In the genomic region with DNA sequence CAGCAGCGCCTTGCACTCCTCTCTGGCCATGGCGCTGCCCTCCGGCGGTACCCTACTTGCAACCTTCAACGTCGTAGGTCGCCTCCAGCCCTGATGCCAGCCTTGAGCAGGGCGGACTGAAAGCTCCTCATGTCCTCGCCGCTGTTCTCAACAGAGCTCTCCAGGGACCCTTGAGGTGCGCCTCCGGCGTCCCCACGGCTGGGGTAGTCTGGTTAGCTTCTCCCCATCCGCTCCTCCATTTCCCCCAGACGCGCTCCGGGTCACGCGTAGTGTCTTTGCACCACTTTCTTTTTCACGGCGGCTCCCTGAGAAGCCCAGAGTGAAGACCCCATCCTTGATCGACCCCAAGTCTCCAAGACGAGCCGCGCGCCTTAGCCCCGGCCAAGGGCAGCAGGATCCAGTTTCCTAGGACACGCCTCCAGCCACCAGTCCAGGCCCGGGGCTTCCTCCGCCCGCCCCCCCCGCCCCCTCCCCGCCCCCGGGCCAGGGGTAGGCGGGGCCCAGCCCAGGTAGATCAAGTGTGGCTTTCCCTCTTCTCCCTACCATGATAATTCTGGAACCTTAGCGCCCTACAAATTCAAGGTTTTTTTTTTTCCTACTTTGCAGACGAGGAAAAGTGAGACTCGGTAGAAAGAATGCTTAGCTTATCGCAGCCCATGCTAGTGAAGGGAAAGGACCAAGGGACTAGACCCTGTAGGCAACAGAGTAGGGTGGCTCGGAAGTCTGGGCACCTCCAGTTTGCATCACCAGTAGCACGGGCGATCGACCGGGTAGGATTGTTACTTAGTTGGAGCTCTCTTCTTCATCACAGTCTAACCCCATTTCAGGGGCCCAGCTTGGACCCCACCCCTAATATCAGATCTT, we compare ENCODE assay signal across 8 mouse cellular contexts. TPM values are rescaled to one million over a fixed set of nuclear protein-coding genes. Genes with fewer than 3 reads are reported as not detected.
A peak's percentile ranks its signal among the peaks of the same experiment; 100 is the strongest.
DNase-seq lines count a peak whose midpoint lies in the region; ATAC-seq and TF ChIP-seq lines count a peak whose summit lies in the region.

A gene (minus strand): TSS at position 392 of the 864 bp plus-strand sequence.

- H3K4me3 ChIP-seq in lung, postnatal 0 days (ENCODE audit: low read depth, low read length): peak within 1 kb of the TSS; percentile 91

- TF ChIP-seq EP300 in lung, postnatal 0 days (IDR thresholded peaks at IDR 0.05): no peak

- H3K27me3 ChIP-seq in lung, postnatal 0 days (replicated peaks; ENCODE audit: insufficient read depth, low read length): peaks cover 19% of the 10 kb centered on the region

- H3K4me1 ChIP-seq in lung, postnatal 0 days (ENCODE audit: insufficient read depth, low read depth, low read length): peaks cover 8% of the 10 kb centered on the region; the same call in 1 of the 2 replicates

- no peaks in the 10 kb centered on the region for H3K36me3 ChIP-seq in lung, postnatal 0 days (ENCODE audit: insufficient read depth, low read length)

- peak; percentile 79 for ATAC-seq in lung, postnatal 0 days

- DNase-seq in gastrocnemius, adult 18-20 months (ENCODE audit: low spot score): peak; percentile 30
- DNase-seq in gastrocnemius, adult 8-10 months (ENCODE audit: low spot score in 2 of 2): no peak
- peak; percentile 86 for DNase-seq in embryo, embryonic 10 days (ENCODE audit: low spot score)
- peak; percentile 7 for DNase-seq in heart, adult 8-10 months (ENCODE audit: low spot score)
- peak; percentile 56 for DNase-seq in kidney, adult 9 months
- DNase-seq in lung, postnatal 0 days (ENCODE audit: low spot score): peak; percentile 77
- peak; percentile 16 for DNase-seq in ovary, postnatal 10 days (ENCODE audit: low spot score)
- peak; percentile 27 to 52 for DNase-seq in urinary bladder, postnatal 36 days (ENCODE audit: low spot score in 2 of 2)

- peak within 1 kb of the TSS; percentile 39 for H3K9ac ChIP-seq in lung, postnatal 0 days (replicated peaks; ENCODE audit: low read depth)

- no peaks in the 10 kb centered on the region for H3K9me3 ChIP-seq in lung, postnatal 0 days (ENCODE audit: low read length)

- H3K4me2 ChIP-seq in lung, postnatal 0 days (replicated peaks; ENCODE audit: low read depth, low read length): peak within 1 kb of the TSS; percentile 95

- 1% methylated on average over 39 of the region's 45 CpGs for WGBS in lung, postnatal 0 days

- H3K27ac ChIP-seq in lung, postnatal 0 days (ENCODE audit: low read length): no peak within 1 kb of the TSS

- TF ChIP-seq CTCF in lung, postnatal 0 days (IDR thresholded peaks at IDR 0.05): no peak

RNA-seq across cellular contexts. Expression of the gene that starts here (rescaled TPM):
- under 1 TPM in 1 of 2 experiments, not detected in 1; 0.11 TPM for total RNA-seq in gastrocnemius, adult 18-20 months (2021)
- total RNA-seq in gastrocnemius, adult 8-10 months (2022): under 1 TPM in 2 of 4 experiments, not detected in 2; 0.04 to 0.10 TPM
- not detected for total RNA-seq in heart, adult 8-10 months (2022)
- polyA plus RNA-seq in lung, postnatal 0 days (2015; fragmentation: Nextera tagmentation; extraction: Ambion mirVana): 0.02 and 0.04 TPM in 2 replicates

Comparison
In these comparisons a context has a peak if more than half of its experiments do, and no peak if none do; other contexts are left out.
1. Peak in DNase-seq in gastrocnemius, adult 18-20 months; RNA of the gene not detected or under 1 TPM.
2. Peak in DNase-seq in heart, adult 8-10 months; RNA of the gene not detected or under 1 TPM.
3. Peak in DNase-seq, ATAC-seq, H3K4me3 ChIP-seq, H3K9ac ChIP-seq and H3K4me2 ChIP-seq in lung, postnatal 0 days; RNA of the gene not detected or under 1 TPM.
4. DNase-seq: peak in embryo, embryonic 10 days (single experiment), kidney, adult 9 months (single experiment), ovary, postnatal 10 days (single experiment) and urinary bladder, postnatal 36 days (2 of 2); none in gastrocnemius, adult 8-10 months (0 of 2).